Mouse (Mus musculus): Measurements from ENCODE around the gene Pard3.

Gene Pard3

GRCm38 (mm10) chr8:127437613-127438235 is 374.0 kb downstream of the Pard3 start:
- no peak for DNase-seq (ENCODE audit: low spot score in 2 of 2)

GRCm38 (mm10) chr8:127438625-127439391 is 375.1 kb downstream of the Pard3 start:
- peak; percentile 37 to 45 for DNase-seq (ENCODE audit: low spot score in 2 of 2)

- no peak for DNase-seq (ENCODE audit: low spot score in 2 of 2)
Observed at GRCm38 (mm10) chr8:127439392-127440160, 375.9 kb downstream of the Pard3 start.

- no peak for DNase-seq (ENCODE audit: low spot score in 2 of 2)
Observed at GRCm38 (mm10) chr8:127440161-127440833, 376.6 kb downstream of the Pard3 start.

GRCm38 (mm10) chr8:127440834-127441485 is 377.3 kb downstream of the Pard3 start:
- peak; percentile 79 to 80 for DNase-seq (ENCODE audit: low spot score in 2 of 2)

- no peak for DNase-seq (ENCODE audit: low spot score in 2 of 2)
Observed at GRCm38 (mm10) chr8:127447401-127447800, 383.7 kb downstream of the Pard3 start.

- DNase-seq (ENCODE audit: low spot score in 2 of 2): no peak
Observed at GRCm38 (mm10) chr8:127449066-127449840, 385.6 kb downstream of the Pard3 start.

GRCm38 (mm10) chr8:127450954-127451668 is 387.4 kb downstream of the Pard3 start:
- no peak for DNase-seq (ENCODE audit: low spot score in 2 of 2)

GRCm38 (mm10) chr8:127452364-127452763 is 388.7 kb downstream of the Pard3 start:
- DNase-seq (ENCODE audit: low spot score in 2 of 2): no peak

GRCm38 (mm10) chr8:127457901-127458300 is 394.2 kb downstream of the Pard3 start:
- no peak for DNase-seq (ENCODE audit: low spot score in 2 of 2)

- no peak for DNase-seq (ENCODE audit: low spot score in 2 of 2)
Observed at GRCm38 (mm10) chr8:127461173-127461572, 397.5 kb downstream of the Pard3 start.

GRCm38 (mm10) chr8:127462378-127462935 is 398.8 kb downstream of the Pard3 start:
- no peak for DNase-seq (ENCODE audit: low spot score in 2 of 2)

GRCm38 (mm10) chr8:127464300-127464699 is 400.6 kb downstream of the Pard3 start:
- no peak for DNase-seq (ENCODE audit: low spot score in 2 of 2)

- DNase-seq (ENCODE audit: low spot score in 2 of 2): no peak
Observed at GRCm38 (mm10) chr8:127472204-127472603, 408.5 kb downstream of the Pard3 start.

GRCm38 (mm10) chr8:127480003-127480402 is 416.3 kb downstream of the Pard3 start:
- no peak for DNase-seq (ENCODE audit: low spot score in 2 of 2)

- DNase-seq (ENCODE audit: low spot score in 2 of 2): no peak
Observed at GRCm38 (mm10) chr8:127485618-127486017, 421.9 kb downstream of the Pard3 start.

- DNase-seq (ENCODE audit: low spot score in 2 of 2): no peak
Observed at GRCm38 (mm10) chr8:127491963-127492362, 428.3 kb downstream of the Pard3 start.

GRCm38 (mm10) chr8:127495226-127495780 is 431.6 kb downstream of the Pard3 start:
- no peak for DNase-seq (ENCODE audit: low spot score in 2 of 2)

- DNase-seq (ENCODE audit: low spot score in 2 of 2): no peak
Observed at GRCm38 (mm10) chr8:127498997-127499719, 435.5 kb downstream of the Pard3 start.
